Mouse (Mus musculus) limb, embryonic 11.5 days (tissue): ENCODE data around the gene Gse1. TPM values are rescaled to one million over a fixed set of nuclear protein-coding genes. Genes with fewer than 3 reads are reported as not detected.
A peak's percentile ranks its signal among the peaks of the same experiment; 100 is the strongest.

Experiments
- ATAC-seq: fragments of 200-750 bp; cut with Nextera tagmentation; 2 replicates; pipeline ENCODE4 v1.8.0; 2017; ENCODE audit warnings: low read depth; ENCODE audit not compliant: insufficient number of reproducible peaks, low FRiP score, low TSS enrichment
- DNase-seq: peaks from one replicate; pipeline ENCODE4 v3.0.0-alpha.2; 2015; ENCODE audit warnings: low spot score
- H3K27ac ChIP-seq: fragments of 300-500 bp; sonication (generic); replicated peaks from 2 replicates; pipeline ENCODE4 v1.5.1; 2014; ENCODE audit warnings: low read depth, mild to moderate bottlenecking, low read length
- H3K27me3 ChIP-seq: fragments of 300-500 bp; sonication (generic); 2 replicates; pipeline ENCODE4 v1.6.1; 2014; ENCODE audit warnings: mild to moderate bottlenecking, low read length, mixed read lengths; ENCODE audit not compliant: control insufficient read depth, insufficient read depth
- H3K36me3 ChIP-seq: fragments of 300-500 bp; sonication (generic); 2 replicates; pipeline ENCODE4 v1.6.1; 2014; ENCODE audit warnings: mild to moderate bottlenecking, low read length, moderate library complexity, mixed read lengths; ENCODE audit not compliant: control insufficient read depth, insufficient read depth
- H3K4me1 ChIP-seq: fragments of 300-500 bp; sonication (generic); 2 replicates; pipeline ENCODE4 v1.6.1; 2014; ENCODE audit warnings: low read length, mixed read lengths; ENCODE audit not compliant: control insufficient read depth, insufficient read depth
- H3K4me2 ChIP-seq: fragments of 300-500 bp; sonication (generic); 2 replicates; pipeline ENCODE4 v1.6.1; 2014; ENCODE audit warnings: low read depth, mild to moderate bottlenecking, moderate library complexity; ENCODE audit not compliant: severe bottlenecking
- H3K4me3 ChIP-seq: fragments of 300-500 bp; sonication (generic); 2 replicates; pipeline ENCODE4 v1.5.1; 2014; ENCODE audit warnings: low read depth, low read length
- H3K9ac ChIP-seq: fragments of 300-500 bp; sonication (generic); 2 replicates; pipeline ENCODE4 v1.6.1; 2014; ENCODE audit warnings: mild to moderate bottlenecking, low read length
- H3K9me3 ChIP-seq: fragments of 300-500 bp; sonication (generic); 2 replicates; pipeline ENCODE4 v1.6.1; 2016; ENCODE audit warnings: low read length; ENCODE audit not compliant: control insufficient read depth
- WGBS: fragments of 180-500 bp; shearing (Covaris S2); extraction: QIAGEN DNeasy Blood & Tissue Kit; methylation state at CpG from one replicate; pipeline ENCODE4 v1.1.7; 2014; 5-methylcytosine and 5-hydroxymethylcytosine counted together
- polyA plus RNA-seq: library from polyadenylated mRNA; unstranded; fragments of >200 nt; fragmentation: Nextera tagmentation; extraction: Ambion mirVana; gene quantifications from 2 replicates; pipeline ENCODE4 v1.2.1, GENCODE M21; 2014

The Gse1 gene
- polyA plus RNA-seq, 1 experiment from 2014 or later, result 6.6 TPM

DNA sequence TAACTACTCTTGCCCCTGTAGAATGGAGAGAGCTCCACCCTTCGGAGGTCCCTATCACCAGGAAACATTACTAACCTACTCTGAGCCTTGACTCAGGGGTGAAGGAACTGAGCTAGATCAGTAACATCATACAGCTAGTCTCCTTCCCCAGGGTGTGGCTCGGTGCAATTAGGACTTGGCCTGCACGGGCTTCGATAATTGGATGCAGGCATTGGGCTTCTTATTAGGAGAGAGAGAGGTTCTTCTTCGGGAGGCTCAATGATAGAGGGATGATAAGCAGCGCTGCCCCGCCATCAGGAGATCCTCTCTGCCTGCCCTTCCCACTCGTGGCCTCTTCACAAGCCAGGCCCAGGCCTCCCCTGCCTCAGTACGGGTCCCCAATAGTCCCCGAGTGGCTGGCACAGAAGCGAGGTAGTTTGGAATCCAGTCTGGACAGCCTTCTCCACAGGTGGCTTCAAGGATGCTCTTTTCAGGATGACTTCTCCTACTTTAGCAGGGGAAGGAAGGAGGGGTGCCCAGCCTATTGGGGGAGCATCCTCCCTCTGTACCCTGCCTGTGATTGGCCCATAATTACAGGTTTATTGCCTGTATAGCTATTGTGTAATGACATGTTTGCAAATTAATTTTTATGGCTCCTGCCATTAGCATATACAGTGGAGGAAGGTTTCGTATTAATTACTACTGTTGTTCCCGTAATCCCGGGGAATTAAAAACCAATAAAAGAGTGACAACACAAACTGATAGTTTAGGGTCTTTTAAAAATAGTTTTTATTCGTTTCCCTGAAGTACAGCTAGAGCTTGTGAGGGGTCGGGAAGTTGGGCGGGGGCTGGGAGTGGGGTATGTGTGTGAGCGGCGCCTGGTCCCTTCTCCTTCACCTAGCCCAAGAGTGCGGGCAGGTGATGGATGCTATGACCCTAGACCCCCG, 257.6 kb downstream of the Gse1 start:
- Histone ChIP-seq H3K27me3 (no peaks in the 10 kb centered on the region; the same call in 1 of the 2 replicates), H3K27ac (no peak overlapping the region), H3K4me3 (peak overlapping the region; percentile 71), H3K36me3 (no peaks in the 10 kb centered on the region), H3K4me2 (peak overlapping the region; percentile 100), H3K9ac (peak overlapping the region; percentile 8; the same call in 1 of the 2 replicates), H3K4me1 (peaks cover 60% of the 10 kb centered on the region), H3K9me3 (no peaks in the 10 kb centered on the region)
- peak; percentile 34 for DNase-seq
- no peak for ATAC-seq
- WGBS, result 10% methylated on average over 21 of the region's 21 CpGs

GRCm38 (mm10) chr8:120486477-120487376, 258.5 kb downstream of the Gse1 start:
- H3K4me1 ChIP-seq, result peaks cover 64% of the 10 kb centered on the region
- WGBS, result under 1% methylated on average over 50 of the region's 50 CpGs
- H3K9me3 ChIP-seq, result no peaks in the 10 kb centered on the region
- H3K9ac ChIP-seq, result peak overlapping the region; percentile 60
- ATAC-seq, result peak; percentile 29; the same call in 1 of the 2 replicates
- peak overlapping the region; percentile 76 for H3K27ac ChIP-seq
- peak overlapping the region; percentile 100 for H3K4me2 ChIP-seq
- DNase-seq, result peak; percentile 75
- H3K4me3 ChIP-seq, result peak overlapping the region; percentile 71
- no peaks in the 10 kb centered on the region; the same call in none of the 2 replicates for H3K27me3 ChIP-seq
- H3K36me3 ChIP-seq, result no peaks in the 10 kb centered on the region

- no peak for ATAC-seq
- Histone ChIP-seq H3K27ac (peak overlapping the region; percentile 76), H3K27me3 (no peaks in the 10 kb centered on the region; the same call in none of the 2 replicates), H3K9me3 (no peaks in the 10 kb centered on the region), H3K4me1 (peaks cover 71% of the 10 kb centered on the region), H3K4me2 (peak overlapping the region; percentile 100), H3K4me3 (peak overlapping the region; percentile 71), H3K9ac (peak overlapping the region; percentile 60), H3K36me3 (no peaks in the 10 kb centered on the region)
- DNase-seq, result no peak
- under 1% methylated on average over 31 of the region's 34 CpGs for WGBS
These were observed 259.1 kb downstream of the Gse1 start for GRCm38 (mm10) chr8:120487377-120487728.

- ATAC-seq, result no peak
- no peaks in the 10 kb centered on the region; the same call in none of the 2 replicates for H3K27me3 ChIP-seq
- WGBS, result 1% methylated on average over 48 of the region's 55 CpGs
These were observed 259.7 kb downstream of the Gse1 start for GRCm38 (mm10) chr8:120487729-120488510.

DNA sequence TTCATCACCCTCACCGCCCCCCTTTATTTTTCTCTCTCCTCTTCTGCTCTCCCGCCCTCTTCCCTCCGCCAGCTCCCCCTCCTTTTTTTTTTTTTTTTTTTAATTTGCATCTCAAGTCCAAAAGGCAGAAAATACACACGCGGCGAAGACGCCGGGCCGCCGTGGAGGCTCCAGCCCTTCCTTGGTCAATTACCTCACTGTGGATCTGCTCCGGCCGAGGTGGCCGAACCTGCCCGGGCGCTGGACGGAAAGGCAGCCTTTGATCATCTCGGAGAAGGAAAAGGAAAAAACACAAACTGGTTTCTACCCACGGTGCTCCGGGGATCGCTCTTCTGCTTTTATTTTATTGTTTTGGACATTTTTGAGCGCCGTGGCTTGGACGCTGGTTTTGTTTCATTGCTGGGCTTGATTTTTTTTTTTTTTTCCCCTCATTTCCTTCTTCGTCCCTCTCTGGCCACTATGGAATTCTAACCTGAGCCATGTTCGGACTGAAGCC, 260.4 kb downstream of the Gse1 start:
- Histone ChIP-seq H3K27me3 (no peaks in the 10 kb centered on the region; the same call in none of the 2 replicates), H3K4me2 (peak overlapping the region; percentile 100), H3K4me1 (peaks cover 82% of the 10 kb centered on the region), H3K9ac (peak overlapping the region; percentile 75), H3K27ac (no peak overlapping the region), H3K36me3 (no peaks in the 10 kb centered on the region), H3K4me3 (peak overlapping the region; percentile 71), H3K9me3 (no peaks in the 10 kb centered on the region)
- under 1% methylated on average over 25 of the region's 25 CpGs for WGBS
- ATAC-seq, result no peak
- DNase-seq, result peak; percentile 46

More at GRCm38 (mm10) chr8:120487729-120488510, 259.7 kb downstream of the Gse1 start:
- Histone ChIP-seq H3K9ac (peak overlapping the region; percentile 60), H3K9me3 (no peaks in the 10 kb centered on the region), H3K36me3 (no peaks in the 10 kb centered on the region), H3K27ac (peak overlapping the region; percentile 76), H3K4me2 (peak overlapping the region; percentile 100), H3K4me1 (peaks cover 76% of the 10 kb centered on the region), H3K4me3 (peak overlapping the region; percentile 71)
- peak; percentile 71 for DNase-seq

GRCm38 (mm10) chr8:120489142-120489754, 261.0 kb downstream of the Gse1 start:
- H3K4me2 ChIP-seq, result peak overlapping the region; percentile 100
- H3K4me1 ChIP-seq, result peaks cover 81% of the 10 kb centered on the region
- H3K27me3 ChIP-seq, result no peaks in the 10 kb centered on the region; the same call in none of the 2 replicates
- no peak overlapping the region for H3K27ac ChIP-seq
- peak overlapping the region; percentile 71 for H3K4me3 ChIP-seq
- DNase-seq (peak; percentile 57), ATAC-seq (no peak)
- H3K36me3 ChIP-seq, result no peaks in the 10 kb centered on the region
- peak overlapping the region; percentile 75 for H3K9ac ChIP-seq
- under 1% methylated on average over 73 of the region's 73 CpGs for WGBS
- no peaks in the 10 kb centered on the region for H3K9me3 ChIP-seq

- DNase-seq, result no peak
- Histone ChIP-seq H3K4me2 (peak overlapping the region; percentile 100), H3K4me3 (peak overlapping the region; percentile 71), H3K36me3 (no peaks in the 10 kb centered on the region), H3K9ac (peak overlapping the region; percentile 75), H3K9me3 (no peaks in the 10 kb centered on the region), H3K27ac (no peak overlapping the region), H3K27me3 (no peaks in the 10 kb centered on the region; the same call in 1 of the 2 replicates), H3K4me1 (peaks cover 81% of the 10 kb centered on the region)
- ATAC-seq, result no peak
- 3% methylated on average over 15 of the region's 15 CpGs for WGBS
These were observed 261.6 kb downstream of the Gse1 start for GRCm38 (mm10) chr8:120489771-120490281.
